Mouse (Mus musculus): ENCODE data around the gene Itga8. TPM values are rescaled to one million over a fixed set of nuclear protein-coding genes. Genes with fewer than 3 reads are reported as not detected.

The Itga8 gene
- polyA plus RNA-seq, 1 experiment from 2014 or later: 5.3 TPM

DNA sequence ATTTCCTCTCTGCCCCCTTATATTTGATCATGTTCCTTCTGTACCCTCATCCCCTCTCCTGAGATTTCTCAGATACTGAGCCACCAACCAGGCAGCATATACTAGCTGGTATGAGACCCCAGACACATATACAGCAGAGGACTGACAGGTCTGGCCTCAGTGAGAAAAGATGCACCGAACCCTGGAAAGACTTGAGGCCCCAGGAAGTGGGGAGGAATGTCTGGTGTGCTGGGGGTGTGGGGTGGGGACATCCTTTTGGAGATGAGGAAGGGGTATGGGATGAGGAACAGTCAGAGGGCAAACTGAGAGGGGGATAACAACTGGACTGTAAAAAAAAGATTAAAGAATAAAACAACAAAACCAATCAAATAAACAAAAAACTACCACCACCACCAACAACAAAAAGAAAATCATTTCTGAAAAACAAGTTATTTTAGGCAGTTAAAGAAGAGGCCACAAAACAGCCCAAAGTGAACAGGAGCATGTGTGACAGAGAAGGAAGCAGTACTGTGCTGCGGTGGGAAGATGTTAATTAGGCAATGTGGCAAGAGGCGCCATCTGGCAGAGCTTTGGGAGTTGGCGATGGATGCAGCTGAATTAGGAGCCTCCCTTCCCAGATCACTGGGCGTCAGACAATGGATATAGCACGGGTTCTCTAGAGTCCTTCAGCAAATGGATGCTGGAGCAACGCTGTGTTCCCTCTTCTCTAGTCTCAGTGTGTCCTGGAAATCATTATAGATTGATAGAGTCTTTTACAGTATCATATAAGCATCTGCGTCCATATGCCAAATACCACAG, 9.5 kb downstream of the Itga8 start:
- H3K9me3 ChIP-seq (replicated peaks): no peaks in the 10 kb centered on the region
- 58% methylated on average over 8 of the region's 8 CpGs for WGBS
- no peaks in the 10 kb centered on the region for H3K27me3 ChIP-seq (ENCODE audit: low read depth, poor library complexity, severe bottlenecking)
- no peak for DNase-seq (ENCODE audit: low spot score)
- H3K4me3 ChIP-seq: no peak overlapping the region
- H3K4me1 ChIP-seq: 0 out of 2 replicates have a peak, but pooled peaks cover 4% of the 10 kb centered on the region
- no peaks in the 10 kb centered on the region for H3K36me3 ChIP-seq
- H3K27ac ChIP-seq (replicated peaks): no peak overlapping the region

- DNase-seq (ENCODE audit: low spot score): no peak
- no peaks in the 10 kb centered on the region for H3K36me3 ChIP-seq
- no peaks in the 10 kb centered on the region for H3K27me3 ChIP-seq (ENCODE audit: low read depth, poor library complexity, severe bottlenecking)
- H3K4me3 ChIP-seq: no peak overlapping the region
- no peak overlapping the region for H3K27ac ChIP-seq (replicated peaks)
- 91% methylated on average over 3 of the region's 3 CpGs for WGBS
- no peaks in the 10 kb centered on the region for H3K9me3 ChIP-seq (replicated peaks)
- 0 out of 2 replicates have a peak, but pooled peaks cover 4% of the 10 kb centered on the region for H3K4me1 ChIP-seq
Measured at GRCm38 (mm10) chr2:12290235-12290634, 11.5 kb downstream of the Itga8 start.

GRCm38 (mm10) chr2:12287831-12288230, 13.9 kb downstream of the Itga8 start:
- WGBS: 91% methylated on average over 3 of the region's 3 CpGs
- no peaks in the 10 kb centered on the region for H3K36me3 ChIP-seq
- DNase-seq (ENCODE audit: low spot score): no peak

DNA sequence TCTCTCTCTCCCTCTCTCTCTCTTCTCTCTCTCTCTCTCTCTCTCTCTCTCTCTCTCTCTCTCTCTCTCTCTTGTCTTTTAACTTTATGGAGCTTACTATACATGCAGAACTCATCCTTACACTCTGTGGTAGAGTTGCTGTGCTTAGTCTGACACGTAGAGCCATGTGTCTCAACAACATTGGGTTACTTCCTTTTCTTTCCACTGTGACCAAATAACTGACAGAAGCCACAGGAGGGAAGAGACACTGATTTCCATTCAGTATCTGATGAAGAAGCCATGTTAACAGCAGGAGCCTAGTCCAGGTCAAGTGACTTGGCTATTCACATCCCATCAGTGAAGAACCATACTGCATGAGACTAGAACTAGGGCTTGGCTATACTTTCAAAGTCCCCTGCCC, 21.1 kb downstream of the Itga8 start:
- WGBS: 80% methylated on average over 1 of the region's 1 CpGs
- no peaks in the 10 kb centered on the region for H3K9me3 ChIP-seq (replicated peaks)
- no peaks in the 10 kb centered on the region for H3K4me1 ChIP-seq

More at GRCm38 (mm10) chr2:12287831-12288230, 13.9 kb downstream of the Itga8 start:
- Histone ChIP-seq H3K27me3 (ENCODE audit: low read depth, poor library complexity, severe bottlenecking) (no peaks in the 10 kb centered on the region), H3K4me3 (no peak overlapping the region), H3K4me1 (no peaks in the 10 kb centered on the region), H3K9me3 (replicated peaks) (no peaks in the 10 kb centered on the region), H3K27ac (replicated peaks) (no peak overlapping the region)

GRCm38 (mm10) chr2:12279070-12279612, 22.6 kb downstream of the Itga8 start:
- no peak for DNase-seq (ENCODE audit: low spot score)
- H3K27me3 ChIP-seq (ENCODE audit: low read depth, poor library complexity, severe bottlenecking): no peaks in the 10 kb centered on the region
- no peak overlapping the region for H3K4me3 ChIP-seq
- H3K36me3 ChIP-seq: no peaks in the 10 kb centered on the region
- H3K4me1 ChIP-seq: no peaks in the 10 kb centered on the region
- no peaks in the 10 kb centered on the region for H3K9me3 ChIP-seq (replicated peaks)
- 73% methylated on average over 4 of the region's 4 CpGs for WGBS
- no peak overlapping the region for H3K27ac ChIP-seq (replicated peaks)

More for the DNA sequence above, 21.1 kb downstream of the Itga8 start:
- DNase-seq (ENCODE audit: low spot score): no peak
- Histone ChIP-seq H3K36me3 (no peaks in the 10 kb centered on the region), H3K4me3 (no peak overlapping the region), H3K27me3 (ENCODE audit: low read depth, poor library complexity, severe bottlenecking) (no peaks in the 10 kb centered on the region), H3K27ac (replicated peaks) (no peak overlapping the region)

DNA sequence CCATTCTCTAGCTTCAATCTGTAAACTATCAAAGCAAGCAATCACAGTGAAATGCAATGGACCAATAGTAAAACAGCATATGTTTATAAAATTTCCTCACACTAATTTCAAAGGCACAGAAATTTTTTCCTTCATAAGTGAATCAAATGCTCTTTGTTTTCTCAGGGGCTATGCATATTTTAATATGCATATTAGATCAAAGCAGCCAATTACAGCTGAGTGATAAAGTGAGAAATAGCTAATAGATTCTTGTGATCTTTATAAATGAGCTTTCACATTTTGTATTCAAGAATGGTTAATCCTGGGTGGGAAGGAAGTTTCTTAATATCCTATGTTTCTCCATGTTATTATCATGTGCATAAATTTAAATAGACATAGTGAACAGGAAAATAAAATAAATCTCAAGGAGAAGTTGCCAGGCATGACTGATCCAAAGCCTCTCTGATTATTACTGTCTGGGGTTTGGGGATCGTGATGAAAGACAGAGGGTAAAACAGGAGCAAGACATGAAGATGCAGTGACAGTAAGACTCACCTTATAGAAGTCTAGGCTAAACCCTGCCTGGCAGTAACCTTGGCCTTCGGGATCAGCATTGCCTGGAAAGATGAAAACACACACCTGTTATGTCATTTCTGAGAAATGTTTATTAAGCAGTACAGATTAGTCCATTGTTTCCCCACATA, 44.9 kb downstream of the Itga8 start:
- no peaks in the 10 kb centered on the region for H3K4me1 ChIP-seq
- H3K9me3 ChIP-seq (replicated peaks): no peaks in the 10 kb centered on the region
- H3K4me3 ChIP-seq: no peak overlapping the region
- DNase-seq (ENCODE audit: low spot score): no peak
- H3K27me3 ChIP-seq (ENCODE audit: low read depth, poor library complexity, severe bottlenecking): no peaks in the 10 kb centered on the region
- H3K36me3 ChIP-seq: no peaks in the 10 kb centered on the region
- H3K27ac ChIP-seq (replicated peaks): no peak overlapping the region
- WGBS: 96% methylated on average over 2 of the region's 2 CpGs

DNA sequence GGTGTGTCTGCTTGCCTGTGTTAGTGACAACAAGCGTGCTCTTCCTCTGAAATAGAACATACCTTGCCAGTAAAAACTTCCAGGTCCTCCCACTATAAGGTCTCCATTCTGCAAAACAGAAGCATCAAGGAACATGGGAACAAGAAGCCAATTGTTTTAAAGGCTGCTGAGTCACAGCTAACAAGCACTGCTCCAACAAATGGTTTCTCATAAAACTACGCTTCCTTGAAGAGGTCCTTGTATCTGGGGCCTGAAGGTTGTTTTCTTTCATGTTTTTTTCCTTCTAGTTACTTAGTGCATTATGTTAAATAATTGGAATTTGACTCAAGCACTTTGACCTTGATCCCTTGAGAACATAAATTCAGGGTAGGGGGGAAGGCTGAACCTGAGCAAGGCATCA, 45.8 kb downstream of the Itga8 start:
- H3K27ac ChIP-seq (replicated peaks): no peak overlapping the region
- no peaks in the 10 kb centered on the region for H3K4me1 ChIP-seq
- 93% methylated on average over 2 of the region's 2 CpGs for WGBS
- H3K9me3 ChIP-seq (replicated peaks): no peaks in the 10 kb centered on the region
- H3K27me3 ChIP-seq (ENCODE audit: low read depth, poor library complexity, severe bottlenecking): no peaks in the 10 kb centered on the region
- no peak for DNase-seq (ENCODE audit: low spot score)
- H3K36me3 ChIP-seq: no peaks in the 10 kb centered on the region
- H3K4me3 ChIP-seq: no peak overlapping the region

- H3K36me3 ChIP-seq: no peaks in the 10 kb centered on the region
- H3K9me3 ChIP-seq (replicated peaks): no peaks in the 10 kb centered on the region
- H3K4me3 ChIP-seq: no peak overlapping the region
- H3K27ac ChIP-seq (replicated peaks): no peak overlapping the region
- 95% methylated on average over 3 of the region's 3 CpGs for WGBS
- H3K27me3 ChIP-seq (ENCODE audit: low read depth, poor library complexity, severe bottlenecking): no peaks in the 10 kb centered on the region
- no peak for DNase-seq (ENCODE audit: low spot score)
- no peaks in the 10 kb centered on the region for H3K4me1 ChIP-seq
Measured at GRCm38 (mm10) chr2:12235345-12235744, 66.4 kb downstream of the Itga8 start.

- H3K4me3 ChIP-seq: no peak overlapping the region
- no peak for DNase-seq (ENCODE audit: low spot score)
- H3K27me3 ChIP-seq (ENCODE audit: low read depth, poor library complexity, severe bottlenecking): no peaks in the 10 kb centered on the region
- peaks cover 4% of the 10 kb centered on the region; the same call in 1 of the 2 replicates for H3K4me1 ChIP-seq
- H3K36me3 ChIP-seq: no peaks in the 10 kb centered on the region
- WGBS: 92% methylated on average over 2 of the region's 2 CpGs
- H3K9me3 ChIP-seq (replicated peaks): no peaks in the 10 kb centered on the region
- H3K27ac ChIP-seq (replicated peaks): no peak overlapping the region
Measured at GRCm38 (mm10) chr2:12229721-12230120, 72.0 kb downstream of the Itga8 start.

- 76% methylated on average over 3 of the region's 3 CpGs for WGBS
- no peaks in the 10 kb centered on the region for H3K27me3 ChIP-seq (ENCODE audit: low read depth, poor library complexity, severe bottlenecking)
Measured at GRCm38 (mm10) chr2:12228335-12228734, 73.4 kb downstream of the Itga8 start.

GRCm38 (mm10) chr2:12227243-12227642, 74.5 kb downstream of the Itga8 start:
- H3K27ac ChIP-seq (replicated peaks): no peak overlapping the region
- H3K27me3 ChIP-seq (ENCODE audit: low read depth, poor library complexity, severe bottlenecking): no peaks in the 10 kb centered on the region
- no peaks in the 10 kb centered on the region for H3K9me3 ChIP-seq (replicated peaks)
- no peak for DNase-seq (ENCODE audit: low spot score)
- WGBS: 68% methylated on average over 2 of the region's 2 CpGs
- H3K36me3 ChIP-seq: no peaks in the 10 kb centered on the region
- H3K4me3 ChIP-seq: no peak overlapping the region
- H3K4me1 ChIP-seq: peaks cover 4% of the 10 kb centered on the region; the same call in 1 of the 2 replicates

More at GRCm38 (mm10) chr2:12228335-12228734, 73.4 kb downstream of the Itga8 start:
- DNase-seq (ENCODE audit: low spot score): no peak
- Histone ChIP-seq H3K36me3 (no peaks in the 10 kb centered on the region), H3K9me3 (replicated peaks) (no peaks in the 10 kb centered on the region), H3K4me3 (no peak overlapping the region), H3K4me1 (peaks cover 4% of the 10 kb centered on the region; the same call in 1 of the 2 replicates), H3K27ac (replicated peaks) (no peak overlapping the region)

- no peaks in the 10 kb centered on the region for H3K9me3 ChIP-seq (replicated peaks)
- H3K27ac ChIP-seq (replicated peaks): no peak overlapping the region
- no peak overlapping the region for H3K4me3 ChIP-seq
- H3K36me3 ChIP-seq: no peaks in the 10 kb centered on the region
- peaks cover 4% of the 10 kb centered on the region; the same call in 1 of the 2 replicates for H3K4me1 ChIP-seq
- no peaks in the 10 kb centered on the region for H3K27me3 ChIP-seq (ENCODE audit: low read depth, poor library complexity, severe bottlenecking)
- DNase-seq (ENCODE audit: low spot score): no peak
- 89% methylated on average over 1 of the region's 1 CpGs for WGBS
Measured at GRCm38 (mm10) chr2:12226367-12226766, 75.4 kb downstream of the Itga8 start.

- Histone ChIP-seq H3K4me1 (no peaks in the 10 kb centered on the region), H3K27ac (replicated peaks) (no peak overlapping the region), H3K9me3 (replicated peaks) (no peaks in the 10 kb centered on the region), H3K36me3 (no peaks in the 10 kb centered on the region), H3K4me3 (no peak overlapping the region), H3K27me3 (ENCODE audit: low read depth, poor library complexity, severe bottlenecking) (no peaks in the 10 kb centered on the region)
- WGBS: 68% methylated on average over 2 of the region's 2 CpGs
- DNase-seq (ENCODE audit: low spot score): no peak
Measured at GRCm38 (mm10) chr2:12221671-12222070, 80.1 kb downstream of the Itga8 start.
